Mouse (Mus musculus): ENCODE results near the gene Foxn2. TPM values are rescaled to one million over a fixed set of nuclear protein-coding genes. Genes with fewer than 3 reads are reported as not detected.

Gene Foxn2
- polyA plus RNA-seq, 1 experiment from 2014 or later: 11.0 TPM

GRCm38 (mm10) chr17:88509999-88510398 is 69.5 kb downstream of the Foxn2 start:
- Histone ChIP-seq H3K36me3 (ENCODE audit: control insufficient read depth, insufficient read depth) (no peaks in the 10 kb centered on the region), H3K9me3 (replicated peaks; ENCODE audit: control insufficient read depth, low read length) (no peaks in the 10 kb centered on the region), H3K27me3 (ENCODE audit: control insufficient read depth, insufficient read depth, low read depth, low read length) (no peaks in the 10 kb centered on the region), H3K9ac (ENCODE audit: low read depth, low read length) (no peak overlapping the region), H3K4me1 (ENCODE audit: control insufficient read depth, low read depth, low read length) (no peaks in the 10 kb centered on the region; the same call in 1 of the 2 replicates), H3K4me3 (ENCODE audit: low read depth, low read length) (no peak overlapping the region), H3K4me2 (ENCODE audit: low read depth, low read length) (no peak overlapping the region), H3K27ac (ENCODE audit: low read length) (no peak overlapping the region)
- ATAC-seq (ENCODE audit: low read depth): no peak
- 59% methylated on average over 3 of the region's 3 CpGs for WGBS (ENCODE audit: insufficient replicate concordance)

GRCm38 (mm10) chr17:88511095-88511551 is 70.6 kb downstream of the Foxn2 start:
- Histone ChIP-seq H3K4me2 (ENCODE audit: low read depth, low read length) (no peak overlapping the region), H3K9me3 (replicated peaks; ENCODE audit: control insufficient read depth, low read length) (no peaks in the 10 kb centered on the region; the same call in 1 of the 2 replicates), H3K36me3 (ENCODE audit: control insufficient read depth, insufficient read depth) (no peaks in the 10 kb centered on the region), H3K4me3 (ENCODE audit: low read depth, low read length) (no peak overlapping the region), H3K27me3 (ENCODE audit: control insufficient read depth, insufficient read depth, low read depth, low read length) (no peaks in the 10 kb centered on the region), H3K4me1 (ENCODE audit: control insufficient read depth, low read depth, low read length) (no peaks in the 10 kb centered on the region; the same call in 1 of the 2 replicates), H3K27ac (ENCODE audit: low read length) (no peak overlapping the region), H3K9ac (ENCODE audit: low read depth, low read length) (no peak overlapping the region)
- peak; percentile 51 for ATAC-seq (ENCODE audit: low read depth)
- 17% methylated on average over 10 of the region's 10 CpGs for WGBS (ENCODE audit: insufficient replicate concordance)

GRCm38 (mm10) chr17:88516477-88516876 is 76.0 kb downstream of the Foxn2 start:
- H3K4me1 ChIP-seq (ENCODE audit: control insufficient read depth, low read depth, low read length): no peaks in the 10 kb centered on the region
- ATAC-seq (ENCODE audit: low read depth): no peak; the same call in 1 of the 2 replicates
- 48% methylated on average over 7 of the region's 7 CpGs for WGBS (ENCODE audit: insufficient replicate concordance)
- no peaks in the 10 kb centered on the region for H3K27me3 ChIP-seq (ENCODE audit: control insufficient read depth, insufficient read depth, low read depth, low read length)
- H3K36me3 ChIP-seq (ENCODE audit: control insufficient read depth, insufficient read depth): no peaks in the 10 kb centered on the region
- no peaks in the 10 kb centered on the region; the same call in 1 of the 2 replicates for H3K9me3 ChIP-seq (replicated peaks; ENCODE audit: control insufficient read depth, low read length)
- no peak overlapping the region for H3K4me3 ChIP-seq (ENCODE audit: low read depth, low read length)
- H3K4me2 ChIP-seq (ENCODE audit: low read depth, low read length): no peak overlapping the region
- H3K27ac ChIP-seq (ENCODE audit: low read length): no peak overlapping the region
- H3K9ac ChIP-seq (ENCODE audit: low read depth, low read length): no peak overlapping the region

GRCm38 (mm10) chr17:88527781-88528180 is 87.3 kb downstream of the Foxn2 start:
- no peak overlapping the region for H3K27ac ChIP-seq (ENCODE audit: low read length)
- H3K4me2 ChIP-seq (ENCODE audit: low read depth, low read length): no peak overlapping the region
- H3K27me3 ChIP-seq (ENCODE audit: control insufficient read depth, insufficient read depth, low read depth, low read length): no peaks in the 10 kb centered on the region; the same call in 1 of the 2 replicates
- ATAC-seq (ENCODE audit: low read depth): no peak
- no peak overlapping the region for H3K9ac ChIP-seq (ENCODE audit: low read depth, low read length)
- H3K4me1 ChIP-seq (ENCODE audit: control insufficient read depth, low read depth, low read length): peaks cover 12% of the 10 kb centered on the region
- no peak overlapping the region for H3K4me3 ChIP-seq (ENCODE audit: low read depth, low read length)
- no peaks in the 10 kb centered on the region for H3K9me3 ChIP-seq (replicated peaks; ENCODE audit: control insufficient read depth, low read length)
- 31% methylated on average over 2 of the region's 2 CpGs for WGBS (ENCODE audit: insufficient replicate concordance)
- no peaks in the 10 kb centered on the region for H3K36me3 ChIP-seq (ENCODE audit: control insufficient read depth, insufficient read depth)

- peak within 1 kb of the TSS; percentile 59 for H3K27ac ChIP-seq (ENCODE audit: low read length)
- H3K4me1 ChIP-seq (ENCODE audit: control insufficient read depth, low read depth, low read length): peaks cover 12% of the 10 kb centered on the region
- H3K9ac ChIP-seq (ENCODE audit: low read depth, low read length): peak within 1 kb of the TSS; percentile 77
- 8% methylated on average over 43 of the region's 49 CpGs for WGBS (ENCODE audit: insufficient replicate concordance)
- H3K36me3 ChIP-seq (ENCODE audit: control insufficient read depth, insufficient read depth): no peaks in the 10 kb centered on the region
- no peaks in the 10 kb centered on the region; the same call in 1 of the 2 replicates for H3K27me3 ChIP-seq (ENCODE audit: control insufficient read depth, insufficient read depth, low read depth, low read length)
- H3K9me3 ChIP-seq (replicated peaks; ENCODE audit: control insufficient read depth, low read length): no peaks in the 10 kb centered on the region
- ATAC-seq (ENCODE audit: low read depth): peak; percentile 97
- H3K4me3 ChIP-seq (ENCODE audit: low read depth, low read length): peak within 1 kb of the TSS; percentile 84
- H3K4me2 ChIP-seq (ENCODE audit: low read depth, low read length): peak within 1 kb of the TSS; percentile 92
These were observed 89.2 kb downstream of the Foxn2 start, which contains the start of gene Ppp1r21 for GRCm38 (mm10) chr17:88529519-88530235. TSS of gene Ppp1r21 (plus strand) at chr17:88530118.

GRCm38 (mm10) chr17:88530236-88530619 is 89.7 kb downstream of the Foxn2 start:
- Histone ChIP-seq H3K4me2 (ENCODE audit: low read depth, low read length) (peak overlapping the region; percentile 92), H3K27me3 (ENCODE audit: control insufficient read depth, insufficient read depth, low read depth, low read length) (no peaks in the 10 kb centered on the region; the same call in 1 of the 2 replicates), H3K4me3 (ENCODE audit: low read depth, low read length) (peak overlapping the region; percentile 84), H3K27ac (ENCODE audit: low read length) (peak overlapping the region; percentile 47), H3K36me3 (ENCODE audit: control insufficient read depth, insufficient read depth) (no peaks in the 10 kb centered on the region), H3K4me1 (ENCODE audit: control insufficient read depth, low read depth, low read length) (peaks cover 12% of the 10 kb centered on the region), H3K9ac (ENCODE audit: low read depth, low read length) (peak overlapping the region; percentile 77), H3K9me3 (replicated peaks; ENCODE audit: control insufficient read depth, low read length) (no peaks in the 10 kb centered on the region)
- peak; percentile 62 for ATAC-seq (ENCODE audit: low read depth)
- WGBS (ENCODE audit: insufficient replicate concordance): 1% methylated on average over 14 of the region's 14 CpGs

GRCm38 (mm10) chr17:88530667-88531066 is 90.2 kb downstream of the Foxn2 start:
- Histone ChIP-seq H3K4me1 (ENCODE audit: control insufficient read depth, low read depth, low read length) (peaks cover 12% of the 10 kb centered on the region), H3K4me3 (ENCODE audit: low read depth, low read length) (peak overlapping the region; percentile 84), H3K9ac (ENCODE audit: low read depth, low read length) (peak overlapping the region; percentile 77), H3K4me2 (ENCODE audit: low read depth, low read length) (peak overlapping the region; percentile 92), H3K9me3 (replicated peaks; ENCODE audit: control insufficient read depth, low read length) (no peaks in the 10 kb centered on the region), H3K27me3 (ENCODE audit: control insufficient read depth, insufficient read depth, low read depth, low read length) (no peaks in the 10 kb centered on the region; the same call in 1 of the 2 replicates), H3K27ac (ENCODE audit: low read length) (peak overlapping the region; percentile 47; the same call in 1 of the 2 replicates), H3K36me3 (ENCODE audit: control insufficient read depth, insufficient read depth) (no peaks in the 10 kb centered on the region)
- WGBS (ENCODE audit: insufficient replicate concordance): 11% methylated on average over 11 of the region's 11 CpGs
- ATAC-seq (ENCODE audit: low read depth): no peak

GRCm38 (mm10) chr17:88531176-88531575 is 90.7 kb downstream of the Foxn2 start:
- Histone ChIP-seq H3K27ac (ENCODE audit: low read length) (no peak overlapping the region), H3K27me3 (ENCODE audit: control insufficient read depth, insufficient read depth, low read depth, low read length) (no peaks in the 10 kb centered on the region), H3K4me3 (ENCODE audit: low read depth, low read length) (no peak overlapping the region), H3K4me1 (ENCODE audit: control insufficient read depth, low read depth, low read length) (peaks cover 12% of the 10 kb centered on the region), H3K4me2 (ENCODE audit: low read depth, low read length) (peak overlapping the region; percentile 92), H3K9me3 (replicated peaks; ENCODE audit: control insufficient read depth, low read length) (no peaks in the 10 kb centered on the region), H3K36me3 (ENCODE audit: control insufficient read depth, insufficient read depth) (no peaks in the 10 kb centered on the region), H3K9ac (ENCODE audit: low read depth, low read length) (no peak overlapping the region)
- 50% methylated on average over 6 of the region's 6 CpGs for WGBS (ENCODE audit: insufficient replicate concordance)
- no peak for ATAC-seq (ENCODE audit: low read depth)

GRCm38 (mm10) chr17:88537842-88538430 is 97.4 kb downstream of the Foxn2 start:
- Histone ChIP-seq H3K9ac (ENCODE audit: low read depth, low read length) (no peak overlapping the region), H3K27me3 (ENCODE audit: control insufficient read depth, insufficient read depth, low read depth, low read length) (no peaks in the 10 kb centered on the region), H3K4me2 (ENCODE audit: low read depth, low read length) (no peak overlapping the region), H3K4me3 (ENCODE audit: low read depth, low read length) (no peak overlapping the region), H3K36me3 (ENCODE audit: control insufficient read depth, insufficient read depth) (no peaks in the 10 kb centered on the region), H3K9me3 (replicated peaks; ENCODE audit: control insufficient read depth, low read length) (no peaks in the 10 kb centered on the region), H3K27ac (ENCODE audit: low read length) (no peak overlapping the region), H3K4me1 (ENCODE audit: control insufficient read depth, low read depth, low read length) (peaks cover 4% of the 10 kb centered on the region)
- ATAC-seq (ENCODE audit: low read depth): no peak
- WGBS (ENCODE audit: insufficient replicate concordance): 69% methylated on average over 8 of the region's 8 CpGs

Measured in liver, embryonic 16.5 days (tissue).